Mouse (Mus musculus) layer of hippocampus, postnatal 14 days (tissue): ENCODE data around the gene Nlrp10. TPM values are rescaled to one million over a fixed set of nuclear protein-coding genes. Genes with fewer than 3 reads are reported as not detected.

ENCODE experiments used
- DNase-seq, 2 experiments: peaks; one replicate each; pipeline ENCODE4 v3.0.0; 2021 to 2022; ENCODE audit warnings: low spot score in 2 of 2, mixed read lengths in 1 of 2
- total RNA-seq, 2 experiments: library from RNA; stranded (reverse); gene quantifications; 2 replicates each; pipeline ENCODE4 v1.2.3; 2021

Gene Nlrp10
- total RNA-seq, 2 experiments from 2014 or later, result 0.25 to 0.45 TPM

- DNase-seq, result no peak
Observed at GRCm38 (mm10) chr7:108903969-108904368, 26.0 kb downstream of the Nlrp10 start.

DNA sequence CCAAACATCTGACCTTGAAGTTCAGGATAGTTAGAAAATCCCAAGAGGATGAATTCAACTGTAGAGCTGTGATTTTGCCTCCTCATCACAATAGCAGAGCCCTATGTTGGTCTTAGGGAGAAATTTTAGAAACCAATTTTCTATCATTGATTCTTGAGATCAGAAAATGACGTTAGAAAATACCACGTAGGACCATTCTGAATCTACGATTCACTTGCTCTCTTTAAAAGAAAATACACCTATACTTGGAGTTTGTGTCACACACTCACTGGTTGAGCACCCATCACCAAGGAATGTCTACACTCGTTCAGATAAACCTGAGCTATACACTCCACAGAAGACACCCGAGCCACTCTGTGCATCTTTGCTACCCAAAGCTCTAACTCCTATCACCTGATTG lies 35.7 kb downstream of the Nlrp10 start, which contains the start of gene Olfr519:
TSS of gene Olfr519 (minus strand) at position 101 of the 400 bp plus-strand sequence.
- no peak for DNase-seq

- DNase-seq, result no peak
Observed at GRCm38 (mm10) chr7:108884906-108885305, 45.1 kb downstream of the Nlrp10 start, which contains the start of gene Olfr518. Gene Olfr518 (minus strand): TSS chr7:108885006.

DNA sequence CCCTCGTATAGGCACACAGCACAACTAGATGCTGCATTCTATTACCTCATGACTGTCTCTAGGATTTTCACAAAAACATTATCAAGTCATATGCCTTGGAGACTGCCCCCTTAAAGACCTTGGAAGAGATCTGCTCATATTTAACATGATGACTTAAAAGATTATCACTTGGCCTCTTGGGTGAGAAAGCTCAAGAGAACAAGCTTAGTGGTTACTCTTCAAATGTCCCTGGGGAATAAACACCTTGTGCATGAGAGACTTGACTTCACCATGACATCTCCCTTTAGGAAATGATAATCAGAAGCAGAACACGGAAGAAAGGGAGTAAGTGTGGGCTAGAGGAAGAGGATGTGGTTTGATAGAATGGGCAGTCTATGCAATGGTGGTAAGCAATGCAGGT lies 57.7 kb downstream of the Nlrp10 start, which contains the start of gene Olfr517:
TSS of gene Olfr517 (minus strand) at position 101 of the 400 bp plus-strand sequence.
- DNase-seq, result no peak

Other genes with a start within 250 kb of the Nlrp10 start
- gene Olfr512, start 216.9 kb downstream of the Nlrp10 start, total RNA-seq, result not detected
- not detected for gene Olfr513, start 179.2 kb downstream of the Nlrp10 start, total RNA-seq
- gene Olfr514, start 104.2 kb downstream of the Nlrp10 start, total RNA-seq, result not detected
- not detected for gene Olfr516, start 79.6 kb downstream of the Nlrp10 start, total RNA-seq
- not detected for gene Olfr517, start 57.8 kb downstream of the Nlrp10 start, total RNA-seq
- not detected for gene Olfr518, start 45.2 kb downstream of the Nlrp10 start, total RNA-seq
- gene Olfr519, start 35.8 kb downstream of the Nlrp10 start, total RNA-seq, result not detected
- gene Eif3f, start 4.2 kb upstream of the Nlrp10 start, total RNA-seq, result 10 to 100 TPM; 96.9 to 100.0 TPM
- gene Tub, start 20.2 kb upstream of the Nlrp10 start, total RNA-seq, result 100 to 1,000 TPM; 143 to 153 TPM
- gene Ric3, start 153.2 kb upstream of the Nlrp10 start, total RNA-seq, result 10 to 100 TPM; 54.0 to 57.9 TPM
- 10 to 100 TPM; 53.8 to 60.2 TPM for gene Lmo1, start 245.0 kb upstream of the Nlrp10 start, total RNA-seq